Mouse (Mus musculus): Measurements from ENCODE around the gene Zfp319.

The Zfp319 gene

GRCm38 (mm10) chr8:95351461-95351860 lies 19.7 kb upstream of the Zfp319 start:
- in situ Hi-C loops (cut with MseI, MboI): loop anchor here (5.0 to 10.0 kb wide), 2 partner anchors 73 to 76 kb away; no protein-coding TSS in a partner anchor

- in situ Hi-C loops (cut with MseI, MboI): no loop called here
Observed at GRCm38 (mm10) chr8:95348811-95349630, 17.3 kb upstream of the Zfp319 start.

GRCm38 (mm10) chr8:95348356-95348755 lies 16.6 kb upstream of the Zfp319 start:
- in situ Hi-C loops (cut with MseI, MboI): no loop called here

- in situ Hi-C loops (cut with MseI, MboI): no loop called here
Observed at GRCm38 (mm10) chr8:95346643-95347545, 15.1 kb upstream of the Zfp319 start.

- in situ Hi-C loops (cut with MseI, MboI): no loop called here
Observed at GRCm38 (mm10) chr8:95344668-95345067, 12.9 kb upstream of the Zfp319 start.

- in situ Hi-C loops (cut with MseI, MboI): no loop called here
Observed at GRCm38 (mm10) chr8:95341721-95342120, 10.0 kb upstream of the Zfp319 start.

GRCm38 (mm10) chr8:95336363-95336762 lies 4.6 kb upstream of the Zfp319 start:
- in situ Hi-C loops (cut with MseI, MboI): no loop called here

GRCm38 (mm10) chr8:95335706-95336105 lies 4.0 kb upstream of the Zfp319 start:
- in situ Hi-C loops (cut with MseI, MboI): no loop called here

GRCm38 (mm10) chr8:95332437-95333199 lies 868 bp upstream of the Zfp319 start:
- in situ Hi-C loops (cut with MseI, MboI): no loop called here

GRCm38 (mm10) chr8:95331156-95331719 lies 512 bp downstream of the Zfp319 start:
- in situ Hi-C loops (cut with MseI, MboI): no loop called here

GRCm38 (mm10) chr8:95330367-95330766 lies 1.4 kb downstream of the Zfp319 start:
- in situ Hi-C loops (cut with MseI, MboI): no loop called here

GRCm38 (mm10) chr8:95327866-95328465 lies 3.8 kb downstream of the Zfp319 start:
- in situ Hi-C loops (cut with MseI, MboI): no loop called here

- in situ Hi-C loops (cut with MseI, MboI): no loop called here
Observed at GRCm38 (mm10) chr8:95326822-95327221, 4.9 kb downstream of the Zfp319 start.

GRCm38 (mm10) chr8:95324646-95325045 lies 7.1 kb downstream of the Zfp319 start:
- in situ Hi-C loops (cut with MseI, MboI): no loop called here

GRCm38 (mm10) chr8:95323201-95323600 lies 8.5 kb downstream of the Zfp319 start:
- in situ Hi-C loops (cut with MseI, MboI): no loop called here

- in situ Hi-C loops (cut with MseI, MboI): no loop called here
Observed at GRCm38 (mm10) chr8:95320224-95321139, 11.3 kb downstream of the Zfp319 start.

- in situ Hi-C loops (cut with MseI, MboI): no loop called here
Observed at GRCm38 (mm10) chr8:95315350-95315749, 16.4 kb downstream of the Zfp319 start.

- in situ Hi-C loops (cut with MseI, MboI): no loop called here
Observed at GRCm38 (mm10) chr8:95314707-95315106, 17.0 kb downstream of the Zfp319 start.

GRCm38 (mm10) chr8:95313857-95314256 lies 17.9 kb downstream of the Zfp319 start:
- in situ Hi-C loops (cut with MseI, MboI): no loop called here

GRCm38 (mm10) chr8:95312836-95313235 lies 18.9 kb downstream of the Zfp319 start:
- in situ Hi-C loops (cut with MseI, MboI): no loop called here

All from mouse trophoblast stem cell (cell line).